Mouse (Mus musculus) hematopoietic stem cell, adult 5-6 weeks (primary cell): ENCODE data around the gene Mettl7a2. TPM values are rescaled to one million over a fixed set of nuclear protein-coding genes. Genes with fewer than 3 reads are reported as not detected.

ENCODE experiments used
- total RNA-seq: library from RNA; stranded (forward); fragments of 172-1452, 232-1000 nt; gene quantifications from 2 replicates; pipeline ENCODE4 v1.2.3, GENCODE M21; 2017

Mettl7a2 gene
- total RNA-seq, 1 experiment from 2014 or later, result not detected

Other genes with a start within 250 kb of the Mettl7a2 start
- 71.5 and 86.5 TPM in 2 replicates for gene Atf1, start 125.4 kb upstream of the Mettl7a2 start, total RNA-seq
- not detected in 2 replicates for gene Tmprss12, start 72.4 kb upstream of the Mettl7a2 start, total RNA-seq
- 145 and 162 TPM in 2 replicates for gene Mettl7a1, start 49.1 kb upstream of the Mettl7a2 start, total RNA-seq
- gene Mettl7a3, start 18.3 kb upstream of the Mettl7a2 start, total RNA-seq, result not detected in 2 replicates
- gene Methig1, start 51 bp upstream of the Mettl7a2 start, total RNA-seq, result not detected in 2 replicates
- gene Higd1c, start 11.3 kb downstream of the Mettl7a2 start, total RNA-seq, result not detected in 2 replicates
- not detected in 2 replicates for gene Gm5475, start 68.9 kb downstream of the Mettl7a2 start, total RNA-seq
- 11.6 and 16.0 TPM in 2 replicates for gene Slc11a2, start 71.9 kb downstream of the Mettl7a2 start, total RNA-seq
- gene Letmd1, start 115.8 kb downstream of the Mettl7a2 start, total RNA-seq, result 23.2 and 26.4 TPM in 2 replicates
- 3.8 and 5.0 TPM in 2 replicates for gene Csrnp2, start 142.3 kb downstream of the Mettl7a2 start, total RNA-seq
- gene Tfcp2, start 198.8 kb downstream of the Mettl7a2 start, total RNA-seq, result 10.9 and 12.4 TPM in 2 replicates
- gene Pou6f1, start 246.8 kb downstream of the Mettl7a2 start, total RNA-seq, result 1.6 and 3.4 TPM in 2 replicates